Mouse (Mus musculus): Measurements from ENCODE around the gene Dnaaf2.
"Not testable (repeated sequence)": the region's sequence is repeated elsewhere in the genome, so short reads cannot be mapped to it uniquely, and the experiment has no call there.

Dnaaf2 gene

GRCm38 (mm10) chr12:69164904-69165303, 33.3 kb downstream of the Dnaaf2 start:
- no peak for DNase-seq (ENCODE audit: low spot score in 2 of 2)

GRCm38 (mm10) chr12:69163586-69163985, 34.6 kb downstream of the Dnaaf2 start:
- not testable (repeated sequence) for DNase-seq (ENCODE audit: low spot score in 2 of 2)

GRCm38 (mm10) chr12:69160677-69161076, 37.6 kb downstream of the Dnaaf2 start:
- DNase-seq (ENCODE audit: low spot score in 2 of 2): not testable (repeated sequence)

GRCm38 (mm10) chr12:69159578-69159940, 38.7 kb downstream of the Dnaaf2 start:
- peak in 1 of 2 experiments; percentile 41 for DNase-seq (ENCODE audit: low spot score in 2 of 2)

- peak; percentile 97 to 98 for DNase-seq (ENCODE audit: low spot score in 2 of 2)
Measured at GRCm38 (mm10) chr12:69158765-69159577, 39.3 kb downstream of the Dnaaf2 start, which contains the start of gene Rps29. Rps29 (minus strand) TSS chr12:69159186.

- DNase-seq (ENCODE audit: low spot score in 2 of 2): no peak
Measured at GRCm38 (mm10) chr12:69158366-69158764, 39.9 kb downstream of the Dnaaf2 start.

GRCm38 (mm10) chr12:69157107-69157506, 41.1 kb downstream of the Dnaaf2 start:
- DNase-seq (ENCODE audit: low spot score in 2 of 2): no peak

GRCm38 (mm10) chr12:69156436-69156835, 41.8 kb downstream of the Dnaaf2 start:
- DNase-seq (ENCODE audit: low spot score in 2 of 2): no peak

- no peak for DNase-seq (ENCODE audit: low spot score in 2 of 2)
Measured at GRCm38 (mm10) chr12:69155923-69156322, 42.3 kb downstream of the Dnaaf2 start.

- no peak for DNase-seq (ENCODE audit: low spot score in 2 of 2)
Measured at GRCm38 (mm10) chr12:69150049-69150448, 48.2 kb downstream of the Dnaaf2 start.

GRCm38 (mm10) chr12:69147166-69147735, 51.0 kb downstream of the Dnaaf2 start:
- no peak for DNase-seq (ENCODE audit: low spot score in 2 of 2)

GRCm38 (mm10) chr12:69143460-69143859, 54.8 kb downstream of the Dnaaf2 start:
- no peak for DNase-seq (ENCODE audit: low spot score in 2 of 2)

GRCm38 (mm10) chr12:69139841-69140240, 58.4 kb downstream of the Dnaaf2 start:
- no peak for DNase-seq (ENCODE audit: low spot score in 2 of 2)

- no peak for DNase-seq (ENCODE audit: low spot score in 2 of 2)
Measured at GRCm38 (mm10) chr12:69139201-69139600, 59.0 kb downstream of the Dnaaf2 start.
